Mouse (Mus musculus) megakaryocyte, embryonic 14.5 days (primary cell): ENCODE results near the gene B230118H07Rik.

Experiments
- FLI1 ChIP-seq: IDR thresholded peaks from 2 replicates; pipeline ENCODE4 v1.6.1; 2012; ENCODE audit warnings: low read length, inconsistent platforms, mixed read lengths
- GATA1 ChIP-seq: IDR thresholded peaks from 3 replicates; pipeline ENCODE4 v1.6.1; 2012; ENCODE audit warnings: mixed read lengths, low read length, inconsistent platforms, borderline replicate concordance

DNA sequence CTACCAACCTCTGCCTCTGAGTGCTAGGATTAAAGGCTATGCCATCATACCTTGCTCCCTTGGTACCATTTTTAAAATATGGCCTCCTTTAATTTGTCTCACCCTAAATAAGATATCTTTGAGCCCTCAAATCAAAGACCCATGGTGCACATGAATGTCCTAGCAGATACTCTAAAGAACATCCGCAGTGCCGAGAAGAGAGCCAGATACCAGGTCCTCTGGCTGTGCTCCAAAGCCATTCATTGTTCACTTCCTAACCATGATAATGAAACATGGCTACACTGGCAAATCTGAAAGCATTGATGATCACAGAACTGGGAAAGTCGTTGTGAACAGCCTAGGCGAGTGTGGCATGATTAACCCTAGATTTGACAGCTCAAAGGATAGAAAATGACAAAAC lies 43.7 kb upstream of the B230118H07Rik start:
- TF ChIP-seq FLI1 (no peak), GATA1 (no peak)
